Mouse (Mus musculus) C2C12 (cell line): ENCODE measurements at regions not wholly inside any gene's neighbourhood (a gene's known extent, or its start where the extent isn't known, plus 50 kb on each side); places are given as distances from the start of the nearest gene placed in this dataset.

ENCODE experiments used
- H3K27me3 ChIP-seq: one replicate; pipeline ENCODE4 v1.6.1; 2011; ENCODE audit not compliant: control insufficient read depth, insufficient read depth, insufficient read length
- H3K36me3 ChIP-seq: one replicate; pipeline ENCODE4 v1.6.1; 2011; ENCODE audit not compliant: control insufficient read depth, insufficient read depth
- H3K4me3 ChIP-seq: one replicate; pipeline ENCODE4 v1.5.1; 2011; ENCODE audit warnings: mild to moderate bottlenecking, control low read depth; ENCODE audit not compliant: poor library complexity, insufficient read depth, severe bottlenecking
- H3K79me2 ChIP-seq: one replicate; pipeline ENCODE4 v1.6.1; 2011; ENCODE audit not compliant: control insufficient read depth, insufficient read depth
- H3K79me3 ChIP-seq: one replicate; pipeline ENCODE4 v1.6.1; 2011; ENCODE audit warnings: low read depth, control low read depth
- H3ac ChIP-seq: one replicate; pipeline ENCODE3; 2011; ENCODE audit warnings: low read depth; ENCODE audit not compliant: control insufficient read depth, insufficient read length
- CEBPB ChIP-seq: IDR thresholded peaks from one replicate; pipeline ENCODE4 v1.6.1; 2011; ENCODE audit warnings: low read depth, mild to moderate bottlenecking, control low read depth, moderate library complexity
- CTCF ChIP-seq: IDR thresholded peaks from one replicate; pipeline ENCODE4 v1.5.1; 2011; ENCODE audit not compliant: control insufficient read depth, insufficient read depth, insufficient read length
- FOSL1 ChIP-seq: IDR thresholded peaks from one replicate; pipeline ENCODE4 v1.8.0; 2011; ENCODE audit warnings: mild to moderate bottlenecking, low read length; ENCODE audit not compliant: poor library complexity, insufficient read depth, severe bottlenecking
- MAX ChIP-seq: IDR thresholded peaks from one replicate; pipeline ENCODE4 v1.6.1; 2011; ENCODE audit warnings: mild to moderate bottlenecking, control low read depth
- MYOD1 ChIP-seq: IDR thresholded peaks from one replicate; pipeline ENCODE4 v1.6.1; 2011; ENCODE audit warnings: low read depth; ENCODE audit not compliant: control insufficient read depth, insufficient read length
- MYOG ChIP-seq: IDR thresholded peaks from one replicate; pipeline ENCODE4 v1.6.1; 2011; ENCODE audit not compliant: control insufficient read depth, insufficient read length; ENCODE audit errors: extremely low read depth
- USF1 ChIP-seq: IDR thresholded peaks from one replicate; pipeline ENCODE4 v1.6.1; 2011; ENCODE audit warnings: low read depth, mild to moderate bottlenecking, control low read depth, moderate library complexity

DNA sequence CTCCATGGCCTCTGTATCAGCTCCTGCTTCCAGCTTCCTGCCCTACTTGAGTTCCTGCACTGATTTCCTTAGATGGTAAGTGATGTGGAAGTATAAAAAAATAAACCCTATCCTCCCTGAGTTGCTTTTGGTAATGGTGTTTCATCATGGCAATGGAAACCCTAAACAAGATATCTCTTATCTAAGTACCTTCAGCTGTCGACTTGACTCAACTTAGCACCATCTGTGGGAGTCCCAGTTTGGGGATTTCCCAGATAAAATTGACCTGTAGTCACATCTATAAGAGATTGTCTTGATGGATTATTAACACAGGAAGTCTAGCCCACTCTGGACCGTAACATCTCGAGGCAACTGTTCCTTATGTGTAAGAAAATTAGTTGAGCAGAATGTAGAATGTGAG is 570.2 kb upstream of the Gm10306 start:
- H3K4me3 ChIP-seq: no peak overlapping the region
- no peaks in the 10 kb centered on the region for H3K36me3 ChIP-seq
- H3ac ChIP-seq: no peak overlapping the region
- TF ChIP-seq MYOG (no peak), MYOD1 (no peak), FOSL1 (no peak), USF1 (no peak), MAX (no peak), CEBPB (no peak), CTCF (no peak)
- H3K27me3 ChIP-seq: no peaks in the 10 kb centered on the region
- H3K79me3 ChIP-seq: no peaks in the 10 kb centered on the region
- no peaks in the 10 kb centered on the region for H3K79me2 ChIP-seq

DNA sequence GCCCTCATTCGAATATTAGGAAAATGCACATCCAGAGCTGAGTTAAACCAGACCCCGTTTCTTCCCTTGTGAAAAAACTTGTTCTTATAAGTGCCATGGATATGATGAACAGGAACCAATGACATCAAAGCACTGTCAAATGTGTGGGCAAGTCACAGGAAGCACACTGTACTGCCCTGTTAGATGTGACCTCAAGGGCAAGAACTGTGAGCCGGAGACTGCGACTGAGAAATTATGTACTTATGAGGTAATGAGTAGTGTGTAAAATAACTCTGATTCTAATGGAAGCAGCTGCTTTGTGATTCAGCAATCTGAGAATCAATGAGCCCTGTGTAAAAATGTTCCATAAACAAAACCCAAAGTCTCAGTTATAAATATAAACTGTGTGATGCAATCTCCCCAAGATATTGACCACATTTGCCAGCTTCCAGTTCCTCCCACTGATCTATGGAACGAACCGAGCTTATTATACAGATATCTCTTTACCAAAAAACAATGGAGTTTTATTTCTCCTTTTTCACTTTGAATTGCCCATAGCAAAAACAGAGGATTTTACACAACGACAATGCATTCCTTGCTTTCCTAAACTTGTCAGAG is 566.0 kb upstream of the Gm10306 start:
- no peaks in the 10 kb centered on the region for H3K79me3 ChIP-seq
- H3K27me3 ChIP-seq: no peaks in the 10 kb centered on the region
- TF ChIP-seq MYOD1: no peak
- TF ChIP-seq MYOG: no peak
- no peak for TF ChIP-seq MAX
- no peak for TF ChIP-seq USF1
- TF ChIP-seq CTCF: no peak
- no peak for TF ChIP-seq FOSL1
- no peak for TF ChIP-seq CEBPB
- no peak overlapping the region for H3K4me3 ChIP-seq
- no peaks in the 10 kb centered on the region for H3K79me2 ChIP-seq
- no peaks in the 10 kb centered on the region for H3K36me3 ChIP-seq
- H3ac ChIP-seq: no peak overlapping the region

DNA sequence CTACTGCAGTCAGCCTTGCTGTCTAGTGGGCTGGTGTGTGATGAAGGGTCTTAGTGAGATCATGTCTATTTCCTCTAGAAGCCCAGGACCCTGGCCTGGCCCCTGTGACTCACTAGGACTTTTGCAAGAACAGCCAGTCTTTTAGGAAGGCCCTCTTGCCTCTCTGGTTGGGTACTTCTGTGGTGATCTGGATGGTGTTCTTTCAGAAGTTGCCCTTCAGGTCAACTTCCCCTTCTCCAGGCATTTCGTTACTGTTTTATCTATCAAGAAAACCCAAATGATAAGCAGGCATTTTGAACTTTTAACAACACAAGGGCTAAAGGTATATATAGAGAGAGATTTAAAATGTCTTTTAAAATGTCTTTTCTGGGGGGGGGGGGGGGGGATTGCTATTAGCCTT is 550.5 kb upstream of the Gm10306 start:
- no peaks in the 10 kb centered on the region for H3K27me3 ChIP-seq
- H3K79me2 ChIP-seq: no peaks in the 10 kb centered on the region
- no peak for TF ChIP-seq FOSL1
- TF ChIP-seq CEBPB: no peak
- no peak for TF ChIP-seq MYOD1
- no peak for TF ChIP-seq MYOG
- TF ChIP-seq USF1: no peak
- TF ChIP-seq MAX: no peak
- no peak for TF ChIP-seq CTCF
- H3K4me3 ChIP-seq: no peak overlapping the region
- H3K36me3 ChIP-seq: no peaks in the 10 kb centered on the region
- no peak overlapping the region for H3ac ChIP-seq
- no peaks in the 10 kb centered on the region for H3K79me3 ChIP-seq

- no peaks in the 10 kb centered on the region for H3K79me3 ChIP-seq
- no peaks in the 10 kb centered on the region for H3K27me3 ChIP-seq
- no peaks in the 10 kb centered on the region for H3K36me3 ChIP-seq
- no peaks in the 10 kb centered on the region for H3K79me2 ChIP-seq
- no peak overlapping the region for H3K4me3 ChIP-seq
- TF ChIP-seq FOSL1 (no peak), USF1 (no peak), CEBPB (no peak), CTCF (no peak), MYOG (no peak), MYOD1 (no peak), MAX (no peak)
- H3ac ChIP-seq: no peak overlapping the region
Observed at GRCm38 (mm10) chr4:94007088-94007768, 549.1 kb upstream of the Gm10306 start.

- H3ac ChIP-seq: no peak overlapping the region
- no peaks in the 10 kb centered on the region for H3K36me3 ChIP-seq
- no peaks in the 10 kb centered on the region for H3K79me2 ChIP-seq
- TF ChIP-seq MYOG (no peak), CTCF (no peak), USF1 (no peak), CEBPB (no peak)
- no peaks in the 10 kb centered on the region for H3K79me3 ChIP-seq
- H3K4me3 ChIP-seq: no peak overlapping the region
- H3K27me3 ChIP-seq: no peaks in the 10 kb centered on the region
Observed at GRCm38 (mm10) chr4:94015713-94016112, 540.6 kb upstream of the Gm10306 start.

GRCm38 (mm10) chr4:94017702-94018101 is 538.6 kb upstream of the Gm10306 start:
- no peaks in the 10 kb centered on the region for H3K27me3 ChIP-seq
- no peaks in the 10 kb centered on the region for H3K79me2 ChIP-seq
- no peaks in the 10 kb centered on the region for H3K36me3 ChIP-seq
- no peak overlapping the region for H3ac ChIP-seq
- H3K79me3 ChIP-seq: no peaks in the 10 kb centered on the region
- TF ChIP-seq USF1: no peak
- no peak for TF ChIP-seq CTCF
- TF ChIP-seq FOSL1: no peak
- no peak for TF ChIP-seq MYOG
- no peak for TF ChIP-seq CEBPB
- no peak for TF ChIP-seq MYOD1
- TF ChIP-seq MAX: no peak
- H3K4me3 ChIP-seq: no peak overlapping the region
